In genomic region chrX:142226542-142226941, GRCm38 (mm10) we compare ENCODE assay signal across 8 mouse cellular contexts. TPM values are rescaled to one million over a fixed set of nuclear protein-coding genes. Genes with fewer than 3 reads are reported as not detected.
A peak's percentile ranks its signal among the peaks of the same experiment; 100 is the strongest.
DNase-seq lines count a peak whose midpoint lies in the region; ATAC-seq and TF ChIP-seq lines count a peak whose summit lies in the region.

TSS of gene Nxt2 (plus strand) at chrX:142226770.

- no peak for ATAC-seq in common myeloid progenitor, adult 5-6 weeks (replicated peaks; ENCODE audit: low read depth, poor library complexity, severe bottlenecking)
- no peak for ATAC-seq in intestine, embryonic 14.5 days (replicated peaks; ENCODE audit: low FRiP score, low TSS enrichment, low read depth)
- ATAC-seq in megakaryocyte progenitor cell, adult 5-6 weeks (replicated peaks; ENCODE audit: poor library complexity), result no peak

- 92% methylated on average over 14 of the region's 14 CpGs for WGBS in intestine, embryonic 14.5 days

- H3K27ac ChIP-seq in left cerebral cortex, adult 2 months, result no peak within 1 kb of the TSS
- peak within 1 kb of the TSS; percentile 22; the same call in 1 of the 2 replicates for H3K27ac ChIP-seq in intestine, embryonic 14.5 days (ENCODE audit: low read depth)

- H3K36me3 ChIP-seq in intestine, embryonic 14.5 days (ENCODE audit: control insufficient read depth, insufficient read depth, low read length), result no peaks in the 10 kb centered on the region

- no peak within 1 kb of the TSS for H3K9ac ChIP-seq in intestine, embryonic 14.5 days (ENCODE audit: low read length)

- TF ChIP-seq CTCF in left cerebral cortex, adult 2 months (IDR thresholded peaks at IDR 0.05), result no peak

- H3K4me3 ChIP-seq in left cerebral cortex, adult 2 months, result peak within 1 kb of the TSS; percentile 48; the same call in 1 of the 2 replicates
- peak within 1 kb of the TSS; percentile 47 for H3K4me3 ChIP-seq in intestine, embryonic 14.5 days (ENCODE audit: low read depth, low read length)

- peaks cover 3% of the 10 kb centered on the region; the same call in 1 of the 2 replicates for H3K27me3 ChIP-seq in intestine, embryonic 14.5 days (replicated peaks; ENCODE audit: control insufficient read depth, insufficient read depth, low read length)

- H3K4me2 ChIP-seq in intestine, embryonic 14.5 days (ENCODE audit: low read length), result peak within 1 kb of the TSS; percentile 48

- no peaks in the 10 kb centered on the region for H3K4me1 ChIP-seq in intestine, embryonic 14.5 days (replicated peaks; ENCODE audit: control insufficient read depth, insufficient read depth, low read length)

- H3K9me3 ChIP-seq in intestine, embryonic 14.5 days (ENCODE audit: control insufficient read depth, low read length), result no peaks in the 10 kb centered on the region

- intact Hi-C loops in left cerebral cortex, adult 2 months (cut with DNase I), result loop anchor here (5.0 kb wide), 1 partner anchor 86 kb away; no protein-coding TSS in a partner anchor

- DNase-seq in left cerebral cortex, adult 2 months (ENCODE audit: extremely low spot score in 1 of 2, low spot score in 2 of 2), result no peak
- no peak for DNase-seq in left cerebral cortex, adult 11 months (ENCODE audit: low spot score)
- no peak for DNase-seq in intestine, embryonic 14.5 days (ENCODE audit: low spot score)
- no peak for DNase-seq in MN1 (ENCODE audit: low spot score)
- no peak for DNase-seq in thymus, postnatal 36 days
- no peak for DNase-seq in thymus, postnatal 0 days (ENCODE audit: low spot score)

RNA-seq across cellular contexts. Expression of gene Nxt2, which starts in this region (rescaled TPM):
- 10 to 100 TPM; 29.1 to 29.8 TPM for total RNA-seq in left cerebral cortex, adult 2 months (2021)
- total RNA-seq in common myeloid progenitor, adult 5-6 weeks (2017), result 18.3 and 21.1 TPM in 2 replicates
- 24.4 and 26.5 TPM in 2 replicates for polyA plus RNA-seq in intestine, embryonic 14.5 days (2014; fragmentation: Nextera tagmentation; extraction: Ambion mirVana)
- total RNA-seq in megakaryocyte progenitor cell, adult 5-6 weeks (2015), result 12.1 and 15.9 TPM in 2 replicates
- 13.5 and 20.9 TPM in 2 replicates for total RNA-seq in megakaryocyte progenitor cell, adult 5-6 weeks (2017)
- polyA plus RNA-seq in thymus, postnatal 0 days (2015; fragmentation: Nextera tagmentation; extraction: Ambion mirVana), result 8.5 and 8.6 TPM in 2 replicates
